Mouse (Mus musculus) lung, postnatal 0 days (tissue): ENCODE results near the gene Gse1. TPM values are rescaled to one million over a fixed set of nuclear protein-coding genes. Genes with fewer than 3 reads are reported as not detected.

Experiments used
- ATAC-seq: fragments of 200-750 bp; cut with Nextera tagmentation; 2 replicates; pipeline ENCODE4 v1.8.0; 2017; ENCODE audit warnings: moderate library complexity
- DNase-seq: peaks from one replicate; pipeline ENCODE4 v3.0.0-alpha.2; 2016; ENCODE audit warnings: low spot score
- H3K27ac ChIP-seq: fragments of 300-500 bp; sonication (generic); 2 replicates; pipeline ENCODE4 v1.5.1; 2014; ENCODE audit warnings: antibody characterized with exemption, mild to moderate bottlenecking, low read length, mixed read lengths
- H3K27me3 ChIP-seq: fragments of 300-500 bp; sonication (generic); replicated peaks from 2 replicates; pipeline ENCODE4 v1.6.1; 2014; ENCODE audit warnings: low read length, mixed read lengths; ENCODE audit not compliant: insufficient read depth
- H3K36me3 ChIP-seq: fragments of 300-500 bp; sonication (generic); 2 replicates; pipeline ENCODE4 v1.6.1; 2014; ENCODE audit warnings: low read length, mixed read lengths; ENCODE audit not compliant: insufficient read depth
- H3K4me1 ChIP-seq: fragments of 300-500 bp; sonication (generic); 2 replicates; pipeline ENCODE4 v1.6.1; 2014; ENCODE audit warnings: antibody characterized with exemption, low read depth, low read length, mixed read lengths; ENCODE audit not compliant: insufficient read depth
- H3K4me2 ChIP-seq: fragments of 300-500 bp; sonication (generic); replicated peaks from 2 replicates; pipeline ENCODE4 v1.6.1; 2014; ENCODE audit warnings: low read depth, mild to moderate bottlenecking, low read length, moderate library complexity, mixed read lengths
- H3K4me3 ChIP-seq: fragments of 300-500 bp; sonication (generic); 2 replicates; pipeline ENCODE4 v1.5.1; 2014; ENCODE audit warnings: low read depth, low read length
- H3K9ac ChIP-seq: fragments of 300-500 bp; sonication (generic); replicated peaks from 2 replicates; pipeline ENCODE4 v1.6.1; 2014; ENCODE audit warnings: low read depth, mild to moderate bottlenecking
- H3K9me3 ChIP-seq: fragments of 300-500 bp; sonication (generic); 2 replicates; pipeline ENCODE4 v1.6.1; 2016; ENCODE audit warnings: low read length, mixed read lengths
- CTCF ChIP-seq: IDR thresholded peaks from 2 replicates; pipeline ENCODE4 v1.5.1; 2016; ENCODE audit warnings: antibody characterized with exemption, mild to moderate bottlenecking
- EP300 ChIP-seq: IDR thresholded peaks from 2 replicates; pipeline ENCODE4 v1.6.1; 2016; ENCODE audit warnings: antibody characterized with exemption, mild to moderate bottlenecking, control low read depth
- WGBS: fragments of 180-500 bp; shearing (Covaris S2); extraction: QIAGEN DNeasy Blood & Tissue Kit; methylation state at CpG from one replicate; pipeline ENCODE4 v1.1.7; 2014; 5-methylcytosine and 5-hydroxymethylcytosine counted together
- polyA plus RNA-seq: library from polyadenylated mRNA; unstranded; fragments of >200 nt; fragmentation: Nextera tagmentation; extraction: Ambion mirVana; gene quantifications from 2 replicates; pipeline ENCODE4 v1.2.1, GENCODE M21; 2015

Gene Gse1
- polyA plus RNA-seq, 1 experiment from 2014 or later, result 9.9 TPM

GRCm38 (mm10) chr8:120492193-120492880 lies 264.1 kb downstream of the Gse1 start:
- Histone ChIP-seq H3K27me3 (no peaks in the 10 kb centered on the region), H3K9me3 (no peaks in the 10 kb centered on the region), H3K27ac (no peak overlapping the region), H3K4me1 (peaks cover 39% of the 10 kb centered on the region), H3K9ac (no peak overlapping the region), H3K4me3 (no peak overlapping the region), H3K36me3 (no peaks in the 10 kb centered on the region), H3K4me2 (peak overlapping the region; percentile 11; the same call in 1 of the 2 replicates)
- no peak for ATAC-seq
- DNase-seq, result no peak
- TF ChIP-seq CTCF (no peak), EP300 (no peak)
- 28% methylated on average over 14 of the region's 14 CpGs for WGBS

GRCm38 (mm10) chr8:120492881-120493220 lies 264.6 kb downstream of the Gse1 start:
- Histone ChIP-seq H3K9me3 (no peaks in the 10 kb centered on the region), H3K27ac (no peak overlapping the region), H3K4me2 (0 out of 2 replicates have a peak overlapping the region, but pooled peaks have one; percentile 11), H3K36me3 (no peaks in the 10 kb centered on the region), H3K9ac (no peak overlapping the region), H3K4me3 (no peak overlapping the region), H3K4me1 (peaks cover 43% of the 10 kb centered on the region), H3K27me3 (no peaks in the 10 kb centered on the region)
- 57% methylated on average over 4 of the region's 4 CpGs for WGBS
- no peak for TF ChIP-seq CTCF
- TF ChIP-seq EP300, result no peak
- no peak for DNase-seq
- no peak for ATAC-seq

GRCm38 (mm10) chr8:120493508-120494464 lies 265.5 kb downstream of the Gse1 start:
- no peak for TF ChIP-seq CTCF
- TF ChIP-seq EP300, result no peak
- Histone ChIP-seq H3K36me3 (no peaks in the 10 kb centered on the region), H3K4me2 (0 out of 2 replicates have a peak overlapping the region, but pooled peaks have one; percentile 11), H3K9ac (no peak overlapping the region), H3K27ac (peak overlapping the region; percentile 43; the same call in 1 of the 2 replicates), H3K27me3 (no peaks in the 10 kb centered on the region), H3K4me3 (no peak overlapping the region), H3K4me1 (peaks cover 51% of the 10 kb centered on the region), H3K9me3 (no peaks in the 10 kb centered on the region)
- WGBS, result 43% methylated on average over 16 of the region's 16 CpGs
- DNase-seq (no peak), ATAC-seq (no peak)

GRCm38 (mm10) chr8:120494903-120495302 lies 266.6 kb downstream of the Gse1 start:
- H3K4me3 ChIP-seq, result no peak overlapping the region
- H3K4me1 ChIP-seq, result peaks cover 49% of the 10 kb centered on the region
- no peaks in the 10 kb centered on the region for H3K36me3 ChIP-seq
- peak overlapping the region; percentile 14; the same call in 1 of the 2 replicates for H3K4me2 ChIP-seq
- H3K9me3 ChIP-seq, result no peaks in the 10 kb centered on the region
- H3K27ac ChIP-seq, result peak overlapping the region; percentile 65
- WGBS, result 13% methylated on average over 15 of the region's 15 CpGs
- DNase-seq (peak; percentile 77), ATAC-seq (peak; percentile 38)
- H3K9ac ChIP-seq, result no peak overlapping the region
- no peak for TF ChIP-seq CTCF
- no peak for TF ChIP-seq EP300
- no peaks in the 10 kb centered on the region for H3K27me3 ChIP-seq

- TF ChIP-seq EP300 (no peak), CTCF (no peak)
- no peak overlapping the region for H3K9ac ChIP-seq
Observed at GRCm38 (mm10) chr8:120495461-120495860, 267.2 kb downstream of the Gse1 start.

GRCm38 (mm10) chr8:120496478-120496877 lies 268.2 kb downstream of the Gse1 start:
- H3K36me3 ChIP-seq, result no peaks in the 10 kb centered on the region
- H3K27ac ChIP-seq, result no peak overlapping the region
- H3K4me1 ChIP-seq, result peaks cover 48% of the 10 kb centered on the region
- no peaks in the 10 kb centered on the region for H3K27me3 ChIP-seq
- no peak overlapping the region for H3K4me2 ChIP-seq
- DNase-seq (no peak), ATAC-seq (no peak)
- WGBS, result 98% methylated on average over 15 of the region's 15 CpGs
- no peak overlapping the region for H3K4me3 ChIP-seq
- no peaks in the 10 kb centered on the region for H3K9me3 ChIP-seq
- TF ChIP-seq CTCF (no peak), EP300 (no peak)
- no peak overlapping the region for H3K9ac ChIP-seq

More at GRCm38 (mm10) chr8:120495461-120495860, 267.2 kb downstream of the Gse1 start:
- no peaks in the 10 kb centered on the region for H3K9me3 ChIP-seq
- H3K4me3 ChIP-seq, result no peak overlapping the region
- peaks cover 48% of the 10 kb centered on the region for H3K4me1 ChIP-seq
- ATAC-seq (no peak), DNase-seq (no peak)
- no peaks in the 10 kb centered on the region for H3K36me3 ChIP-seq
- H3K27ac ChIP-seq, result peak overlapping the region; percentile 65
- no peaks in the 10 kb centered on the region for H3K27me3 ChIP-seq
- H3K4me2 ChIP-seq, result no peak overlapping the region
- WGBS, result 70% methylated on average over 5 of the region's 5 CpGs
